Mouse (Mus musculus) thymus, postnatal 0 days (tissue): ENCODE data around the gene Sfxn5. TPM values are rescaled to one million over a fixed set of nuclear protein-coding genes. Genes with fewer than 3 reads are reported as not detected.

Experiments
- DNase-seq: peaks from one replicate; pipeline ENCODE4 v3.0.0-alpha.2; 2015; ENCODE audit warnings: low spot score
- microRNA-seq: library from miRNA; unstranded; fragments of <30 nt; microRNA quantifications from one replicate; pipeline ENCODE4, GENCODE M21; 2016; ENCODE audit warnings: borderline number of aligned reads
- polyA plus RNA-seq: library from polyadenylated mRNA; unstranded; fragments of >200 nt; fragmentation: Nextera tagmentation; extraction: Ambion mirVana; gene quantifications from 2 replicates; pipeline ENCODE4 v1.2.1, GENCODE M21; 2015

The Sfxn5 gene
- polyA plus RNA-seq, 1 experiment from 2014 or later = 4.4 TPM

DNA sequence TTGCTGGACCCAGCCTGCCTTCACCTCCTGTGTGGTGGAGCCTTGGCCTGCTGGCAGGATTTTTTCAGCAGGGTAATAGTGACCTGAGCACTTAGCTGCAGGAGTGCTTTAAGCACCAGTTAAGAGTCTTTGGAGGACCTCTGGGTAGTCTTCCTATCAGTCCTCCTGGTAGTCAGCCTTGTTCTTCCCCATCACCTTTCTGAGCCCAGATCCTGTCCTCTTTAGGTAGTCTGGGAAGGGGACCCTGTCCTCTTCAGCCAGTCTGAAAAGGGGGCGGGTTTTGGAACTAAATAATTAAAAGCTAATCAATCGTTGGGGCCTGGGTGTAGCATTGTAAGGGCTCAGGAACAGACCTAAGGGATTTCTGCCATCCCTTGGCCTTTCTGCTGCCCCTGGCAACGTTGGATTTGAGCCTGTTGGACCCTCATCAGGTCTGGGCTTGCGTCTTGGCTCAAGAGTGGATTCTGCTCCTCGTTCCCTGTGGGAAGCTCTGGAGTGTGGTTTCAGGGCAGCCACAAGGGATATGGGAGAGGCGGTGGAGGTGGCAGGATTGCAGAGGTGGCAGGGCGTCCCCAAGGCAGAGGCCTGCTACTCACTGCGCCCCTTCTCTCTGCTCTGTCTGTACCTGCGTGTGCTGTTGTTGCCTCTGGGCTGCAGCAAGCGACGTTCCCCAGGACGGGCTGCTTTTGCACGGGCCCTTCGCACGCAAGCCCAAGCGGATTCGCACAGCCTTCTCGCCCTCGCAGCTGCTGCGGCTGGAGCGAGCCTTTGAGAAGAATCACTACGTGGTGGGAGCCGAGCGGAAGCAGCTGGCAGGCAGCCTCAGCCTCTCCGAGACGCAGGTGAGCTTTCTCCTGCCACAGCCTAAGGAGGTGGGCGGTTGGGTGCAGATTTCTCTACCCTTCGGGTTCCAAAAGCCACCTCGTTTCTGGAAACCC, 139.6 kb downstream of the Sfxn5 start:
- peak; percentile 73 for DNase-seq

DNA sequence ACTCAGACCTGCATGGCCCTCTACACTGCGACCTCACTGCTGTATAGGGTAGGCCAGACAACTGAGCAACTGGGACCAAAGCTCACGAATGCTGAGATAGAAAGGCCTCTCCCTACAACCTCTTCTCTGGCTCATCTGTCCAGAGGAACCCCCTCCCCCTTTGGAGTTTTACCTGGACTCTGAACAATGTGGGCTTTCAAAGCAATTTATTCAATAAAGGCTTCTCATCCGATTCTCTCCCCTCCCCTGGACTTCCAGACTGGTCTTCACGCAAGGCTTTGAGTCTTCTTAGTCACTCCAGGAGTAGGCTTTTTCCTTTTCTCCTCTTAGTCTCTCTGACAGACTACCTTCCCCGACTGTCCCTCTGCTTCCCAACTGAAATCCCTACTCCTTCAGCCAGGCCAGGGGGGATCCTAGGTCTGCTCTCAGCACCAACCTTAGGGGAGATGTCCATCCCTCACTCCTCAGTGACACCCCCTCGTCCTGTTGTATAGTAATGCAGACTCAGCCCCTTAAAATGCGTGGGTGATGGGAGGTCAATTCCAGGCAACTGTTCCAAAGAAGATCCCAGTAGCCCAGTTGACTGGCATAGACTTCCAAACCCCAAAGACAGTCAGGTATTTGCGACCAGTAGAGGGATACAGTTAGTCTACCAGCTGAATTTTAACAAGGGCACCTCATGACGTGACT, 141.3 kb downstream of the Sfxn5 start:
- DNase-seq = no peak

DNA sequence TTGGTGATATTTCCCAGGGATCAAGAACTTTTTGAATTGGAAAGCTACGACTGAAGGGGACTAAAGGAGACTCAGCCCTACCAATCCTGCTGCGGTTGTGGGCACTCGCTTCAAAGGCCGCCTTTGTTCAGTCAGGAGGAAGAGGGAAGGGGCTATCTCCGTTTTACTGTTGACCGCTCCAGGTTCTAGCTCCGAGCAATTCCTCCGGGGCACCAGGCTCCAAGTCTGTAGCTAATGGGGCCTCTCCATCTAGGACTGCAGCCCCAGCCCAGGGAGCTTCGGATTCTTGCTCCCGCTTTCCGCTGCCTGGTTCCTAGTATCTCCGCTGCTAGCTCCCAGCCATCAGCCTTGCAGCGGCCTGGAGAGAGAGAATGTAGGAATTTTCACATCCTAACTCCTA, 142.6 kb downstream of the Sfxn5 start:
- no peak for DNase-seq

DNA sequence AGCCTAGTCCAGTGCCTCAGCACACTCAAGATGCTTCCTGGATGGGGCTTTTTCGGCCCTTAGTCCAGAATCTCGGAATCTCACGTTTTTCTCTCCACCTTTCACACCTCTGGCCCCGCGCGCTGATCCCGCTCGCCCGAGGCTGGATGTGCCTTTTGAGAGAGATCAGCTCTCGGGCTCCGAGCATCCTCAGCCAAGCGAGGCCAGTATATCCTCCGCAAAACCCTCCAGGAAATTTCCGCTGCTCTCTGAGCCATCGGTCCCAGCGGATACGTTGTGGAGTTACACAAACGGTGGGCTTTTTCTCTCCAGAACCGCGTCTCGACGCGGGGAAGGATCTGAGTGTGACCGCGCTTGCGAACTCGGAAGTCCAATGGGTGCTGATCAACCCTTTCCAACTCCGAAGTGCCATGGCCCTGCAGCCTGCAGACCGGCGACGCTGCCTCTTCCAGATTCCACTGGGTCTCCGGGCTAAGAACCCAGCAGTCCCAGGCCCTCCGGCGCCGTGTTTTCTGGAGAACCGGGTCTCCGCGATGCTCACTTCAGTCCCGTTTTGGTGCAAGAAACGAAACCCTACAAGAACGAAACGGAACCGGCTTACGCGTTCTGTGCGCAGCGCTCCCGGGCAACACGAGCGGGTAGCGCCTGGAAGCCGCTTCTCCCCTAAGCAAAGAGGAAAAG, 143.2 kb downstream of the Sfxn5 start:
- DNase-seq = no peak

DNA sequence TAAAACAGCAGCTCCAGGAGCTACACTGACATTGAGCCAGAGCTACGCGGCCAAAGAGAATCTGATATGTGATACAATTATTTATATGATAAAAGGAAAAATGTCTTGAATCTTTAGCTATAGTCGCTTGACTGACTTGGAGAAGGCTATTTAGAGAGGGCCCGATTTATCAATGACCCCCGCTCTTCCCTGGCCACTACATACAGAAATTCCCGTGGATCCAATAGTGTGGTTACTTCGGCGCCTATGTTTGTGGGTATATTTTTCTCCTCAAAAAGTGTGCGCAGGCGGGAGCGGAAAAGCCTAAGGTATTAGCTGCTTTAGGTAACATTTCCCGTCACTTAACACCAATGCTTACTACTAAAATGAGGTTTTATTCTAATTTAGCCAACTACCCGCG, 143.9 kb downstream of the Sfxn5 start:
- DNase-seq = no peak

DNA sequence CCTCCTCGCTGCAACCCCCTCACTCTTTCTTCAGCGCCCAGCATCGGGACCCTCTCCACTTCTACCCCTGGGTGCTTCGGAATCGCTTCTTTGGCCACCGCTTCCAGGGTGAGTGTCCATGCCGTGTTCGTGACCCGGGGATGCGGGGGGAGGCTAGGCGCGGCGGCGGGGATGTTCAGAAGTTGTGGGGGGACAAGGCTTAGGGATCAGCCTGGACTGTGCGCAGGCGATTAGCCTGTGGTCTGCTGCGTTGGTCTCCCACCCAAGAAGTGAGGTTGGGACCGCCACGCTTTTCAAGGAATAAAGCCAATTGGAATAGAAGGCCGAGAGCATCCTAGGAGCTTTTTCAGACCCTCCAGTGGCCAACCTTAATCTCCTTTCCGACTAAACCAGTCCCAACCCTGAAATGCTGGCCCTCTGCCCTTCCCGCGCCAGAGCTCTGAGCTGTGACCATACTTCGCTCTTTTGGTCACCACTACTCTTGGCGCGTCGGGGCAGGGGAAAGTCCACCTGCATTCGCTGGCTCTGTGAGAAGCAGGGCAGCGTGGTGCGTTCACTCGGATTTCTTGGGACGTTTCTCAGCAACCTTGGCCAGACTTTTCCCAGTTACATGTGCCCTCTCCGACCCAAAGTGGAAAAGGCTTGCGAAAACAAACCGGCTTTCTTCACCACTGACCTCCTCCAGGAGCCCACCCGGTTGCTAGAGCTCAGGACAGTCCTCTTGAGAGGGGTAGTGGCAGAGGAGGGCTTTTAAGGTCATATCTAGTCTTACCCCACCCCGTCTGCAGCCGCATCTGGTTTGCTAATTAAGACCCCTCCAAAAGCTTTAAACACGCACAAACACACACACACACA, 144.7 kb downstream of the Sfxn5 start:
- DNase-seq = no peak

DNA sequence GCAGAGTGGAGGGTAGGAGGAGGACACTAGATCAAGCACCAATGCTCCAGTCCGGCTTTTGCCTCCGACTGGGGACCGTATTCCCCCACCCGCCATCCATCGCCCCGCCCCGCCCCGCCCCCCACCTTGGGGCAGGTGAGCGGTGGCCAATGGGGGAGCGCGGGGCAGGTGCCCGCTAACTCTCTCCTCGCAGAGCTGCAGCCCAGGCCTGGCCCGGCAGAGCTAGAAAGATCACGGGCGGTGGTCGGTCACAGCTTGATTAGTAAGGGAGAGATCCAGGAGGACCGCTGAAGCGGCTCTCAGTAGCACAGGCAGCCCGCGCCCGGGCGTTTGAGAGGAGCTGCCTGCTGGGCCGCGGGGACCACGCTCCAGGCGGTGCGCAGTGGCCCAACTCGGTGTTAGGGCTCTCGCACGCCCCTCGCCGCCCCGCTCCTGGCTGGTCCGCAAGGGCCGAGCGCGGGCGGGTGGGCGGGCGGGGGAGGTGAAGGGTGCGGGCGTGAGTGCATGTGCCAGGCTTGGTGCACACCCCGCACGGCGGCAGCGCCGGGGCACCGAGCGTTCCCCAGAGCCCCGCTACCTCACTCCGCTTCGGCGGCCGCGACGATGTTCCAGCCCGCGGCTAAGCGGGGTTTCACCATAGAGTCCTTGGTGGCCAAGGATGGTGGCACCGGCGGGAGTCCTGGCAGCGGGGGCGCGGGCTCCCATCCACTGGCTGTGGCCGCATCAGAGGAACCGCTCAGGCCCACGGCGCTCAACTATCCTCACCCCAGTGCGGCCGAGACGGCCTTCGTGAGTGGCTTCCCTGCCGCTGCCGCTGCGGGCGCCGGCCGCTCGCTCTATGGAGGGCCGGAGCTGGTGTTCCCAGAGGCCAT, 145.6 kb downstream of the Sfxn5 start, which contains the start of gene Emx1:
Emx1 (plus strand) TSS at position 99 of the 872 bp plus-strand sequence.
- no peak for DNase-seq

DNA sequence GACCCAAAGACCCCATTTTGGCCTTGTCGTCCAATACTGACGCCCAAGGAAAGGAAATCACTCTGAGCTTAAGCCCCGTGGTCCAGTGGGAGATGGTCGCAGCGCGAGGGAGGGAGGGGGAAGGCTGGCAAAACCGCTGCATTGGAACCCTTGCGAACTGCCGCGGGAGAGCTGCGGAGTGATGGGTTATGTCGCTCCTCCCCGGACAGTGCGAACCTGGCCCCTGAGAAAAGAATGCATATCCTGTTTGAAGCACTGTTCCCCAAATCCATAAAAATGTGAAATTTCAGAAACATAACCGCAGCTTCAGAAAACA, 146.5 kb downstream of the Sfxn5 start:
- no peak for DNase-seq

DNA sequence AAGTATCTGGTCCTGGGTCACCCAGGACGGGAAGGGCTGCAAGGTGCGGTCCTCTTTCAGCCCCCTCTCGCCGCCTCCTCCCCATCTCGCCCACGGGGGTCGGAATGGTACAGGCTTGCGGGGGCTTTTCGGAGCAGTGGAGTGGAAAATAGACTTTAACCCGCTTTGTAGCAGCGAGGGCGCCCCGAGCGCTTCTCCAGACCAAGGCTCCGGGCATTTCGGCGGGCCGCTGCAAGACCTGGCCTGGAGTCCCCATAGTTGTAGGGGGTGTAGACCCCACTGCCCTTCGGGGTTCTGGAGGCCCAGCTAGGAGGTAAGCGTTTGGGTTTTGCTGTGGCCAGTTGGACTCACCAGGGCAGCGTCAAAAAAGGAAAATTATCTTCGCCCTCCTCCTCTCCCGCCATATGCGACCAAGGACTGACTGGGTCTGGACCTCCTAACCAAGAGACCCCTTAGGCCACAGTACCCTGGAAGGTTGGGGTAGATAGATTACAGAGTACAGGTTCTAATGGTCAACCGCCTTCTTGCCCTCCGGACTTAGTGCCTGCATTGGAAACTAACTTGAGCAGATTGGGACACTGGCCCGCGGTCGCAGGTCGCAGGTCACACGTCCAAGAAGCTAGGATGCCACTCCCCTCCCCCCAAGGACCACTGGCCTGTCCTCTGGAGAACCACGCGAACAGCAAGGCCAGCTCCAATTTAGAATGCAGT, 147.0 kb downstream of the Sfxn5 start:
- no peak for DNase-seq

DNA sequence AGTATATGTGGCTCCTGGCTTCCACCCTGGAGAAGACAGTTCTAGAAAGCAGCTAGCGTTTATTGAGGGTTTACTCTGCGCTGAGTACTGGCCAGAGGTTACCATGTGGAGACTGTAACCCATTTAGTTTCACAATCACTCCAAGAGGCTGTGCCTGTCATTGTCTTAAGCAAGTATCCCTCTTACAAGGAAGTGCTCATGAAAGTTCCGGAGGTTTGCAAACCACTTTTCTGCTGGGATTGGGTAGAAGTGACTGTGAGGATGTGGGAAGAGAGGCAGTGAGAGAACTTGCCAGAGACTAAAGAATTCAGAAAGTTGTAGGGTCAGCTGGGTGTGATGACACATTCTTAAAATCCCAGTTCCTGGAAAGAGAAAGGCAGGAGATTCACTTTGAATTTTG, 149.3 kb downstream of the Sfxn5 start:
- DNase-seq = no peak

DNA sequence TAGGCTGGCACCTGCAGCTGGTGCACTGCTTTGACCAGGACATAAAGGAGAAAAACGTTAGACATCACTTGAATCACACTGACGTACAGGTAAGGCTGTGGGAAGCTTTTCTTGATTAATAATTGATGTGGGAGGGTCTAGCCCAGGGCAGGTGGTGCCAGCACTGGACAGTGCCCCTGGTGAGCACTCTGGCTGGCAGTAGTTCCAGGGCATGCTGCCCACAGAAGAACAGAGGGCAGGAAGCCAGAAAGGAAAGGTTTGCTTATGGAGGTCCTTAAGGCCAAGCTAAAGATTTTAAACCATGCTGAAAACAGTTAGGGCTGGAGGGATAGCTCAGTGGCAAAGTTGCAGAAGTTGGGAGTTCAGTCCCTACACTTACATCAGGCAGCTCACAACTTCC, 153.2 kb downstream of the Sfxn5 start:
- no peak for DNase-seq

DNA sequence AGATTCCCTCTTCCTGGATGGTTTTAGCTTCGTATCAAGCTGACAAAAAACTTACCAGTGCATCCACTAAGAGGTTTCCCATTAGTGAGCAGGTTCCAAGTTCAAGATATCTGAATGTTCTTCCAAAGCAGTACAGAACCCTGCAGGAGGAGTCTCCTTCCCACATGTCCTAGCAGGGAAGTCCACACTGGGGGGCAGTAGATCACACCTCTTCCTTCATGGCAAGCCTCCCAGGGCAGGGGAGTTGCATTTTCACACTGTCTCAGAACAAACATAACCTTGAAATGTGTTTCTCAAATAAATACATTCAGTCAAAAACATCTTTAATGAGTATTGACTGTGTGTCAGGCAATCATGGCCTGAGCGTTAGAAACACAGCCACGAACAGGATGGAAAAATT, 153.7 kb downstream of the Sfxn5 start:
- DNase-seq = no peak

DNA sequence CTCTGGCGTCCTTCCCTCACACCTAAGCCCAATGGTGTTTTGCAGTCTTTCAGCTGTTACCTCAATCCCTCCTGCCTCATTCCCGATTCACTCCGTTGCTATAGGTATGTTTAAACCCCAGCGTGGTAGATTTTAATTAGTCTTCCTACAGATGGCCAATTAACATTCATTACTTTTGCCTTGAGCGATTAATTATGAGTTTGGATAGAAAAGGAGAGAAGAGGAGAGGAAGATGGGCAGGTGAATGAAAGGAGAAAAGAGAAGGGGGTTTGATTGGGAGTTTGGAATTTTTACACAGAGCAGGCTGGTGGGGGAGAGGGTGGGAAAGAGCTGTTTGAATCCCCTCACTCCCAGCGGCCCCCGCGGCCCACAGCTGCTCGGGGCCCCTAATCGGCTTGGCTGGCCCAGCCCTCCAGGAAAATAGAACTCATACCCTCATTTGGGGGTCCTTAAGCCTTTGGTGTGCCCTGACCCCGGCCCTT, 167.7 kb downstream of the Sfxn5 start:
- DNase-seq = no peak

Small RNAs within 50 kb of the gene (microRNA-seq; reads per million reads assigned to microRNA genes)
- gene Mir705 = not detected

Other genes starting within 250 kb of the Sfxn5 start
- 39.0 and 42.0 TPM in 2 replicates for gene Spr, start 195.7 kb downstream of the Sfxn5 start, polyA plus RNA-seq
- gene Emx1, start 146.0 kb downstream of the Sfxn5 start, polyA plus RNA-seq = 0.10 TPM in 1 of 2 replicates, not detected in the other
- 4.3 and 4.7 TPM in 2 replicates for gene Rab11fip5, start 41.2 kb upstream of the Sfxn5 start, polyA plus RNA-seq
- gene Noto, start 90.5 kb upstream of the Sfxn5 start, polyA plus RNA-seq = 0.22 TPM in 1 of 2 replicates, not detected in the other
- gene Smyd5, start 98.6 kb upstream of the Sfxn5 start, polyA plus RNA-seq = 28.6 and 29.1 TPM in 2 replicates
- 415 and 437 TPM in 2 replicates for gene Cct7, start 118.1 kb upstream of the Sfxn5 start, polyA plus RNA-seq
- 51.9 and 56.7 TPM in 2 replicates for gene Pradc1, start 118.5 kb upstream of the Sfxn5 start, polyA plus RNA-seq
- 0.04 TPM in 1 of 2 replicates, not detected in the other for gene Fbxo41, start 169.6 kb upstream of the Sfxn5 start, polyA plus RNA-seq
- gene Egr4, start 180.2 kb upstream of the Sfxn5 start, polyA plus RNA-seq = 0.05 TPM in 1 of 2 replicates, not detected in the other